Mouse (Mus musculus) embryo, embryonic 9.5 days (tissue): ENCODE measurements around the gene Ccdc70.
A peak's percentile ranks its signal among the peaks of the same experiment; 100 is the strongest.
"Not testable (repeated sequence)": the region's sequence is repeated elsewhere in the genome, so short reads cannot be mapped to it uniquely, and the experiment has no call there.

Source experiments
- DNase-seq: peaks from one replicate; pipeline ENCODE4 v3.0.0-alpha.2; 2017; ENCODE audit errors: extremely low spot score

The Ccdc70 gene

GRCm38 (mm10) chr8:21969475-21969874 is at the start of gene Ccdc70:
TSS of gene Ccdc70 (plus strand) at chr8:21969775.
- DNase-seq = no peak

GRCm38 (mm10) chr8:21930754-21931153 is 38.8 kb upstream of the Ccdc70 start:
- not testable (repeated sequence) for DNase-seq

DNA sequence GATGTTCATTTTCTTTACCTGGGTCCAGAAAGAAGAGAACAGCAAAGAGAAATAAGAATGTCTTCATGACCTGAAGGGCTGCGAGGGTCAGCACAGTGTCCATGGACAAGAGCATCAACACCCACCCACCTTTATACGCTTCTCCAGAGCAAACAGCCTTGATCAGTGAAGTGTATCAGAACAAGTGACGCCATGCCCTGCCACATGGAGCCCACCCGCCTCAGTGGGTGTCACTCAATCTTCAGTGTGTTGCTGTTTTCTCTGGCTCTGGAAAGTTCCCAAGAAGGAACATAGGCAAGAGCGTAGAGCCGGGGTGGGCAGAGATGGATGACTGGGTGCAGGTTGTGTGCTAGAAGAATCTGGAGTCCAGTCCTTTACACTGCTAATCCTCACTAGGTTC is 37.0 kb upstream of the Ccdc70 start, which contains the start of gene Defb15:
Defb15 (minus strand) TSS at position 101 of the 400 bp plus-strand sequence.
- DNase-seq = no peak

DNA sequence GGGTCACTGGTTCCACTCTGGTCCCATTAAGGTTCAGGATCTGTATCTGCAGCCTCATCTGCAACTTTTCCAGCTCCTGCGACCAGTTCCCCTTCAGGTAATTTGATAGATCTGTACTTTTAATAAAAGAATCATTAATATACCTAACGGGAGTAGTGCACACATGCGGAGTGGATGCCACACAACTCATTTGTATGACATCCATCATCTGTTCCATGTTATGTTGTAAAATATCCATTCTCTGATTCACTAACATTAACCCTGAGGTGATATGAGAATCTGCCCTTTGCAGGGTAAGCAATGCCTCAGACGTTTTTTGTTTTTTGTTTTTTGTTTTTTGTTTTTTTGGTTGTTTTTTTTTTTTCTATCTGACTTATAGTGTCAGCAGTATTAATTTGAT is 31.5 kb upstream of the Ccdc70 start, which contains the start of gene Defb35:
Defb35 (plus strand) TSS at position 301 of the 400 bp plus-strand sequence.
- not testable (repeated sequence) for DNase-seq

GRCm38 (mm10) chr8:21946462-21946861 is 23.1 kb upstream of the Ccdc70 start, which contains the start of gene Defb13:
TSS of gene Defb13 (plus strand) at chr8:21946762.
- DNase-seq = no peak

GRCm38 (mm10) chr8:21947311-21948017 is 22.1 kb upstream of the Ccdc70 start:
- no peak for DNase-seq

- DNase-seq = peak; percentile 14
Measured at GRCm38 (mm10) chr8:21955321-21955720, 14.3 kb upstream of the Ccdc70 start.

GRCm38 (mm10) chr8:21956336-21956735 is 13.2 kb upstream of the Ccdc70 start:
- DNase-seq = no peak

DNA sequence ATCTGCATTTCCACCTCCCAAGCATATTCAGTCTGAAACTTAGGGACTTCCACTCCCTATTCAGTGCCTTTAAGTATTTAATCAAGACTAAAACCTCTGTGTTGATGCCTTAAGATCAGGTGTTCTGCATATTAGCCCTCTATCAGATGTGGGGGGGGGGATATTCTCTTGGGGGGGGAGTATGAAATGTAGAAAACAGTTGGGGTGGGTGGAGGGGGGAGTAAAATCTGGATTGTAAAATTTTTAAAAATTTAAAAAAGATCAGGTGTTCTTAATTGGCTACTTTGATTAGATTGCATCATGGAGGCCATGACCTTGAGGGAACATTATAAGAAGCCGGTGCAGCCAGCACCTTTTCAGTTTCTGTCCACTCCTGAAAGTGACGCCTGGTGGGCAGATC is 11.2 kb upstream of the Ccdc70 start, which contains the start of gene Fam90a1a:
Fam90a1a (plus strand) TSS at position 301 of the 400 bp plus-strand sequence.
- no peak for DNase-seq

DNA sequence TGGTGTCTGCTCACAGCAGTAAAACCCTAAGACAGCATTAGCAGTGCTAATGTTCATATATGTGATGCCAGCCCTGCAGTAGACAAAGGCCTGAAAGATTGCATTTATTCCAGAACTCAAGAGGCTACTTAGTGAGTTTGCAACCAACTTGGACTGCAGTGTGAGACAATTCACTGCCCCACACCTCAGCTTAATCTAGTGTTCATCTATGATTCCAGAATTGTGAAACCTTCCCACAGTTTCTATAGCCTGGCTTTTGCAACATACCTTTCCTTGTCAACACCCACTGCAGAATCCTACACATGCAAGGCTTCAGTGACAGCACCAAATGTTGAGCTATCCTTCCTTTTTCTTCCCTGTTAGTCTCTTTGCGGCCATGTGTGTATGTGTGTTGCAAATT is 2.9 kb upstream of the Ccdc70 start:
- DNase-seq = no peak

- DNase-seq = no peak
Measured at GRCm38 (mm10) chr8:21978193-21978592, 8.6 kb downstream of the Ccdc70 start.

GRCm38 (mm10) chr8:21981664-21982337 is 12.2 kb downstream of the Ccdc70 start:
- DNase-seq = peak; percentile 10

GRCm38 (mm10) chr8:21992184-21992583 is 22.6 kb downstream of the Ccdc70 start:
- peak; percentile 29 for DNase-seq

- no peak for DNase-seq
Measured at GRCm38 (mm10) chr8:21995181-21995580, 25.6 kb downstream of the Ccdc70 start.

DNA sequence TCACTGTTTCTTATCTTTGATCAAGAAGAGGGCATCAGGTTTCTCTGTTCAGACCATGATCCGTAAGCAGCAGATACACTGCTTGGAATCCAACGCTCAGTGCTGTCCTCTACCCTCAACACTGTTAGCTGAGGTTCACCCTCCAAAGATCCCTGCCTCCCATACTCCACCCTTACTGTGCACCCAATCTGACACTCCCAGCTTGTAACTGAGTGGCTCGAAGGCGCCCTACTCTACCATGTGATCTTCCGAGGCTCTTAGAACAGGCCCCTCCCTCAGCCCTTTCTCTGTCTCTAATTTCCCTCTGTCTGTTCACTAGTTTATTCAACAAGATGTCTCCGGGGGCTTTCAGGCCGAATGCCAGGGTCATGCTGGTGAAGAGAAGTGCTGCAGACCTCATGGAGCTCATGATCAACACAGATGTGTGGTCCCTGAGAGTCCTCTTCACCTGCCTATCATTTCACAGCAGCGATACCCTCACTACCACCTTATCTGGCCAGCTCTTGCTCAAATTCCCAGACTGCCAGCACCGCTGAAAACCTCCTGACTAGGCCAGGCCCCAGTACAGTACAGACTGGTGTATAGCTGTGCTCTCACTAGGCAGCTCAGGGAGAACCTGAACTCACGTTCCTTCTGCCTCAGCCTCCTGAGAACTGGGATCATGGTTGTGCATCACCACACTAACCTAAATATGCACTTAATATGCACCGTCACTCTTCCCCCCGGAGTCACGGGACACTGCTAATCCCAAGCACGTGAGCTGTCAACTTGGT is 35.4 kb downstream of the Ccdc70 start:
- DNase-seq = no peak

GRCm38 (mm10) chr8:22006423-22006822 is 36.8 kb downstream of the Ccdc70 start:
- DNase-seq = no peak

- DNase-seq = no peak
Measured at GRCm38 (mm10) chr8:22009403-22009802, 39.8 kb downstream of the Ccdc70 start.

DNA sequence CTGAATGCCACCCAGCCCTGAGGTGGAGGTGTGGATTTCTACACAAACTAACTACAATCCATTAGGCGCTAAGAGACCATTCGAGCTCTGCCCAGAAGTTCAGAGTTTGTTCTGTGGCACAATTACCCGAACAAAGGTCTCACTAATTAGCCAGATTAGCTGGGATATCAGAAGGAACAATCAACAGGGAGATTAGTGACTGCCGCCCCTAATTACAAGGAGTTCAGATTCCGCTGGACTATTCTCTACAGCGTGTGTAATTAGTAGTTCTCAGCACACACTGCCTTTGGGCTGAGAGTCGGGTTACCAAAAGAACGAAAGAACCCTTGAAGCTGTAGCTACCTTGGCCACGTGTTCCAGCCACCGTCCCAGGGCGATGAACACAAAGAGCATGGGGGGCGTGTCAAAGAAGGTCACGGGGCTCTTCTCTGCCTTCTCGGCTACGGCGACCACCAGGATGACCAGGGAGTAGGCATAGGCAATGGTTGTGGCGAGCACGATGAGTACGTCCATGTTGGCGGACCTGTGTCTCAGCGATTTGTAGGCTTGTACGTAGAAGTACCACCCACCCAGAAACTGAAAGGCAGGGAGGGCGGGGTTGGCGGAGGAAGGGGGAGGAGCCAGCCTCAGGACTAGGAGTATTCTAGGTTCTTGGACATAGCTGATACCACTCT is 43.6 kb downstream of the Ccdc70 start:
- DNase-seq = peak; percentile 12

DNA sequence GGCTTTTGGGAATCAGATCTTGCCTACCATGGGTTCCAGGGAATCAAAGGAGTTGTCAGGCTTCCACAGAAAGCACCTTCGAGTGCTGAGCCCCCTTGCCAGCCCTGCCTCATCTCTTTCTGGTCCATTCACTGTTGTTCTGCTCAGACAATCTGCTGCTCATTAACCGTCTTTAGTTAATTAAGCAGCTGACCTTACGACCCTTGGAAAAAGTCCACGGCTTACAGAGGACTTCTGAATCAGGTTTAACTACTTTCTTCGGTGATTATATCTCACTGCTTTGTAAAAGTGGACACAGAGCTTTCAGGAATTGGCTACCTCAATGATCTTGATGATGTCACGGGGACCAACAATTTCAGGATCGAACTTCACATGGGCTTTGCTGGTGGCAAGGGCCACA is 48.2 kb downstream of the Ccdc70 start:
- no peak for DNase-seq

DNA sequence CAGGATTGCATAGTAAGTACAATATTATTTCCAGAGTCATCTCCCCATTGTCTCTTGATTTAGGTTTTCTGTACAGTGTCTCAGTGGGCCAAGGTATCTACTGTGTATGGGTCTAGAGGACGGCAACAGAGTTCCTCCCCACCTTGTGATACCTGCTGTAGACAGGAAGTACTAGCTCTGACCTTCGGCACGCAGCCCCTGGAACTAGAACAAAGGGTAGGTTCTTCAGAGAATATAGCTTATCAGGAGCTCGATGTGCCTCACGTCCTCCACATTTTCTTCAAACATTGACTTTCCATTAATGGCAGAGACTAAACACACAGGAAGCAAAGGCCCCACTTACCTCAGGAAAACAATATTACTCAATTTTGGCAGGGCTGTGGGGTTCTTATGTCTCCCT is 49.9 kb downstream of the Ccdc70 start:
- DNase-seq = no peak

GRCm38 (mm10) chr8:22022244-22022643 is 52.7 kb downstream of the Ccdc70 start:
- no peak for DNase-seq
